Mouse (Mus musculus): Measurements from ENCODE around the gene 0610012G03Rik.

GRCm38 (mm10) chr16:31906896-31907295 lies 41.4 kb downstream of the 0610012G03Rik start:
- TF ChIP-seq CTCF (IDR thresholded peaks at IDR 0.05; ENCODE audit: extremely low read depth, insufficient read depth, low read length) (no peak), POLR2A (IDR thresholded peaks at IDR 0.05; ENCODE audit: extremely low read depth, insufficient read depth, low read length) (no peak)
